Mouse (Mus musculus) lung, postnatal 0 days (tissue): ENCODE measurements at regions not wholly inside any gene's neighbourhood (a gene's known extent, or its start where the extent isn't known, plus 50 kb on each side); places are given as distances from the start of the nearest gene placed in this dataset.

Experiments
- CTCF ChIP-seq: IDR thresholded peaks from 2 replicates; pipeline ENCODE4 v1.5.1; 2016; ENCODE audit warnings: antibody characterized with exemption, mild to moderate bottlenecking
- EP300 ChIP-seq: IDR thresholded peaks from 2 replicates; pipeline ENCODE4 v1.6.1; 2016; ENCODE audit warnings: antibody characterized with exemption, mild to moderate bottlenecking, control low read depth

DNA sequence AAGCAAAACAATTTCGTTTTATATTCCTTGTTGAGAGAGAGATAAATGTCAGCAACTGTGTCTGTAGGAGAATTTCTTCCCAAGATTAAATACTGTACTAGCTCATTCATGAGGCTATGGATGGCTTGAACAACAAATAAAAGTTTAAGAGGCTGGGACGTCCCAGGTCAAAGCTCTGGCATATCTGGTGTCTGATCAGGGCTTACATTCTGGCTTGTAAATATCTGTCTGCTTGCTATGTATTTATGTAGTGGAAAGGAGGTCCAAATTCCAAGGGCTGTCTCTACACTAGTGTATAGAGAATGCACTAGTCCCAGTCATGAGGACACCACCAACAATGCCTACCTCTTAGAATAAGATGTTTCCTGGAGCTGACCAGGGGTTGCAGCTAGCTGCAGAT is 332.4 kb downstream of the Pdgfc start:
- TF ChIP-seq EP300 = no peak
- TF ChIP-seq CTCF = no peak
